In the genomic region with DNA sequence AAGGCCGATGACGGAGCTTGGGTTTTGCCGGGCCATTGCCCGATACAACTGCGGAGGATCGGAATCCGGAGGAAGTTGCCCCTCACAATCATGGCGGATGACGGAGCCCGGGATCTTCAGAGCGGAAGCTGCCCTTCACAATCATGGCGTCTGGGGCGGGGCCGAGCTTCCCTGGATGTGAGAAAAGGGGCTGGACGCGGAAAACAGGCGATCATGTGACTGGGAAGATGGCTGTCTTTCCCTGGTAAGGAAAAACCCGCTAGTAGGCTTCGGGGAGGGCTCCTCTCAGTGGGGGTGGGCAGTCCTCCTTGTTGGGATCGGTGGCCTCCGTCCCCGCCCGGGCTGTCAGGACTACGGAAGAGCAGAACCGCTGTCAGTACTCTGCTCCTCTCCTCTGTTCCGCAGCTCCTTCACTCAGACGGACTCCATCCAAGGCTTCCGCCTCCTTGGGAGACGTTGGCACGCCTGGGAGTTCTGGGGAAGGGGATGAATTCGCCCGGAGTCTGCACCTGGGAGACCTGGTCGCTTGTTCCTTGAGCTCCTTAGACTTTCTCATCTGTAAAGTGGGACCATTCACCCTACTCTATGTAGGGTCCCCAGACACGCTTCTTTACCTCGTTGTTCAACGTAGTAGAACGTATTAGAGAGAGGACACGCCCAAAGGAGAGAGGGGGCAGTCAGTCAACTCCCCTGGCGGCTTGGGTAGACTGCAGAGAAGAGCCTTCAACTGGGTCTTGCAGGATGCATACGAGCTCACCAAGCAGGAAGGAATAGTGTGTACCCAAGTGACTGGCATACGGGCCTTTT, we compare ENCODE assay signal across 8 mouse cellular contexts. TPM values are rescaled to one million over a fixed set of nuclear protein-coding genes. Genes with fewer than 3 reads are reported as not detected.
DNase-seq lines count a peak whose midpoint lies in the region; ATAC-seq lines count a peak whose summit lies in the region.

No protein-coding gene starts in this region.

- peak; percentile 96 to 98 for DNase-seq in adrenal gland, adult (ENCODE audit: inconsistent age in 2 of 2, low spot score in 1 of 2)
- peak; percentile 99 for DNase-seq in embryo, embryonic 10.5 days (ENCODE audit: low spot score)
- DNase-seq in gastrocnemius, postnatal 14 days = peak; percentile 98
- peak; percentile 97 to 99 for DNase-seq in left cerebral cortex, postnatal 10 days (ENCODE audit: extremely low spot score in 1 of 2, low spot score in 2 of 2)
- peak; percentile 96 for DNase-seq in right cerebral cortex, postnatal 25 days
- DNase-seq in urinary bladder, postnatal 4 days (ENCODE audit: low spot score in 2 of 2) = peak; percentile 92 to 99

- peak; percentile 93 for ATAC-seq in inflammation-experienced regulatory T-cells, adult 6 months
- ATAC-seq in megakaryocyte-erythroid progenitor cell, adult 5-6 weeks (replicated peaks; ENCODE audit: low FRiP score, low TSS enrichment, poor library complexity, severe bottlenecking) = peak; percentile 92

- intact Hi-C loops in gastrocnemius, postnatal 14 days (cut with DNase I; ENCODE audit: low total_unique reads) = no loop called here
- intact Hi-C loops in left cerebral cortex, postnatal 10 days (cut with DNase I) = no loop called here

RNA-seq across cellular contexts. Expression of gene Vps35l, which starts 0.7 kb away (rescaled TPM):
- 10 to 100 TPM; 21.2 to 24.2 TPM for total RNA-seq in gastrocnemius, postnatal 14 days (2021)
- 10 to 100 TPM; 53.6 to 58.6 (median 55.6) TPM for polyA plus RNA-seq in inflammation-experienced regulatory T-cells, adult 6 months (2017; shearing (Covaris generic))
- 10 to 100 TPM; 69.1 to 79.7 TPM for total RNA-seq in left cerebral cortex, postnatal 10 days (2021)
- 43.7 and 46.6 TPM in 2 replicates for total RNA-seq in megakaryocyte-erythroid progenitor cell, adult 5-6 weeks (2014; fragmentation: Nextera tagmentation)
- 38.9 and 52.9 TPM in 2 replicates for total RNA-seq in megakaryocyte-erythroid progenitor cell, adult 5-6 weeks (2017)

RNA-seq across cellular contexts. Expression of gene Ccp110, which starts 28.4 kb away (rescaled TPM):
- total RNA-seq in gastrocnemius, postnatal 14 days (2021) = 1 to 10 TPM; 2.6 to 3.1 TPM
- 1 to 10 TPM; 3.5 to 8.4 (median 5.1) TPM for polyA plus RNA-seq in inflammation-experienced regulatory T-cells, adult 6 months (2017; shearing (Covaris generic))
- 10 to 100 TPM; 35.4 to 38.7 TPM for total RNA-seq in left cerebral cortex, postnatal 10 days (2021)
- 21.4 and 49.6 TPM in 2 replicates for total RNA-seq in megakaryocyte-erythroid progenitor cell, adult 5-6 weeks (2014; fragmentation: Nextera tagmentation)
- 27.0 and 37.0 TPM in 2 replicates for total RNA-seq in megakaryocyte-erythroid progenitor cell, adult 5-6 weeks (2017)

RNA-seq across cellular contexts. Expression of gene Gde1, which starts 35.2 kb away (rescaled TPM):
- 10 to 100 TPM; 30.6 to 31.1 TPM for total RNA-seq in gastrocnemius, postnatal 14 days (2021)
- polyA plus RNA-seq in inflammation-experienced regulatory T-cells, adult 6 months (2017; shearing (Covaris generic)) = 10 to 100 TPM; 12.8 to 16.8 (median 14.4) TPM
- total RNA-seq in left cerebral cortex, postnatal 10 days (2021) = 100 to 1,000 TPM; 276 to 281 TPM
- total RNA-seq in megakaryocyte-erythroid progenitor cell, adult 5-6 weeks (2014; fragmentation: Nextera tagmentation) = 30.4 and 54.3 TPM in 2 replicates
- total RNA-seq in megakaryocyte-erythroid progenitor cell, adult 5-6 weeks (2017) = 24.3 and 28.3 TPM in 2 replicates

Comparison
In these comparisons a context has a peak if more than half of its experiments do, and no peak if none do; other contexts are left out.
1. Peak in every context shown above with its lines: DNase-seq and ATAC-seq.
2. RNA of gene Ccp110, which starts 28.4 kb away (total RNA-seq): 21.4 to 49.6 TPM in megakaryocyte-erythroid progenitor cell, adult 5-6 weeks and 35.4 to 38.7 TPM in left cerebral cortex, postnatal 10 days; 2.6 to 3.1 TPM in gastrocnemius, postnatal 14 days; every median in the first group is over 4 times any median in the second.
3. RNA of gene Gde1, which starts 35.2 kb away (total RNA-seq): 276 to 281 TPM in left cerebral cortex, postnatal 10 days; 30.6 to 31.1 TPM in gastrocnemius, postnatal 14 days and 24.3 to 54.3 TPM in megakaryocyte-erythroid progenitor cell, adult 5-6 weeks; every median in the first group is over 4 times any median in the second.